Mouse (Mus musculus): Measurements from ENCODE around the gene Spsb1.

- TF ChIP-seq CTCF (IDR thresholded peaks at IDR 0.05; ENCODE audit: extremely low read depth, insufficient read depth, low read length), result no peak
- no peak for TF ChIP-seq POLR2A (IDR thresholded peaks at IDR 0.05; ENCODE audit: extremely low read depth, insufficient read depth, low read length)
These were observed 41.1 kb upstream of the Spsb1 start for GRCm38 (mm10) chr4:149995911-149996310.

Measured in cortical plate, adult 2 months (tissue).